Mouse (Mus musculus) olfactory bulb, adult 2 months (tissue): Measurements from ENCODE around the gene Pde3a.

Experiments used
- CTCF ChIP-seq: fragments of 200-500 bp; IDR thresholded peaks from 2 replicates; pipeline ENCODE4 v1.5.1; 2012; ENCODE audit warnings: low read depth, mild to moderate bottlenecking, low read length, moderate library complexity; ENCODE audit not compliant: insufficient read depth
- POLR2A ChIP-seq: fragments of 200-500 bp; IDR thresholded peaks from 2 replicates; pipeline ENCODE4 v1.6.1; 2012; ENCODE audit warnings: mild to moderate bottlenecking, low read depth, low read length, moderate library complexity; ENCODE audit not compliant: insufficient read depth

DNA sequence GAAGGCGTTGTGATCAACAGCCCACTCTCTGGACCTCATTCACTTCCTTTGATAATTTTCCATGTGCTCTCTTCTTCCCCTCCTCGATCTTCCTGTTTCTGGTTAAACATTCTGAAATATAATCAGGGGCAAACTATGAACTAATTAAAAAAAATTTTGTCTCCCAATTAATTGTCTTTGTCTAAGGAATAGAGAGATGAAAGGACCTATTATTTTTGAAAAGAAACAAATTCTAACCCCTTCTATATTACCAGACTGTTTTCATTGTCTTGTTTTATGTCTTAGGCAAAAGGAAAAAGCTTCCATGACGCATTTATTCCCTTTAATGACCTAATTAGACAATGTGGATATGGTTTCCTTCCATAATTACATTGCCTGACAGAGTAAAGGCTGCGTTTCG is 156.4 kb downstream of the Pde3a start:
- TF ChIP-seq POLR2A (no peak), CTCF (no peak)
